8 mouse cellular contexts compared by ENCODE assay signal in the genomic region with DNA sequence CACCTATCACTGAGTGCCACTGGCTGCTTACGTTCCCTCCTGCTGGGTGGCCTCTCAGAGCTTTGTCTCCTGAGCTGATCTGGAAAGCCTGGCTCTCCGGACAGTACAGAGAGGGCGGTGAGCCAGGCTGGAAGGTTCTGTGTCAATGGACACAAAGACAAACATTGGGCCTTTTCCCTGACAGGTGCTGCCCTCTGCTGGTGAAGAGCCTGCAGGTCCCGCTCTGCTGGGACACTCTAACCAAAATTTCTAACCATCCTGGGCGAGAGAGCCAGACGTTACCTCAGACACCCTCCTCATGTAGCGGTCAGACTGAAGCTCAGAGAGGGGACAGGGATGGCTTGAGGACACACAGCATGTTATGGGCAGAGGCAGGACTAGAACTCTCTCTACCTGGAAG.
DNase-seq lines count a peak whose midpoint lies in the region; ATAC-seq and TF ChIP-seq lines count a peak whose summit lies in the region.

No protein-coding gene starts in this region.

- intact Hi-C loops in heart, adult 2 months (cut with DNase I) = loop anchor here (2.0 to 10.0 kb wide), 2 partner anchors 295 to 673 kb away; no protein-coding TSS in a partner anchor
- intact Hi-C loops in left cerebral cortex, postnatal 25 days (cut with DNase I) = loop anchor here (2.0 to 5.0 kb wide), 2 partner anchors 295 to 671 kb away; no protein-coding TSS in a partner anchor

- no peak for TF ChIP-seq POLR2A in heart, adult 2 months (IDR thresholded peaks at IDR 0.05; ENCODE audit: insufficient read depth, low read depth, low read length)

- H3K36me3 ChIP-seq in heart, adult 2 months (ENCODE audit: control insufficient read depth, insufficient read depth, low read length) = no peaks in the 10 kb centered on the region
- peaks cover 80% of the 10 kb centered on the region for H3K36me3 ChIP-seq in heart, embryonic 12.5 days
- H3K36me3 ChIP-seq in embryonic facial prominence, embryonic 14.5 days (ENCODE audit: control insufficient read depth, insufficient read depth, low read length) = peaks cover 40% of the 10 kb centered on the region; the same call in 1 of the 2 replicates
- H3K36me3 ChIP-seq in hindbrain, embryonic 11.5 days (ENCODE audit: control insufficient read depth, insufficient read depth, low read length) = peaks cover 5% of the 10 kb centered on the region; the same call in 1 of the 2 replicates
- peaks cover 80% of the 10 kb centered on the region for H3K36me3 ChIP-seq in midbrain, embryonic 13.5 days

- no peak overlapping the region for H3K9ac ChIP-seq in heart, adult 2 months (ENCODE audit: low read depth, low read length)
- H3K9ac ChIP-seq in heart, embryonic 12.5 days = no peak overlapping the region
- H3K9ac ChIP-seq in embryonic facial prominence, embryonic 14.5 days (ENCODE audit: low read depth, low read length) = no peak overlapping the region
- no peak overlapping the region for H3K9ac ChIP-seq in hindbrain, embryonic 11.5 days (ENCODE audit: low read depth, low read length)
- no peak overlapping the region for H3K9ac ChIP-seq in midbrain, embryonic 13.5 days (replicated peaks)

- peak; percentile 62 to 73 for DNase-seq in heart, adult 2 months
- peak; percentile 27 to 43 for DNase-seq in adrenal gland, postnatal 4 days (ENCODE audit: low spot score in 2 of 2)
- peak; percentile 67 for DNase-seq in embryonic facial prominence, embryonic 14.5 days (ENCODE audit: low spot score)
- DNase-seq in hindbrain, embryonic 11.5 days (ENCODE audit: low spot score) = peak; percentile 81
- peak; percentile 47 for DNase-seq in left cerebral cortex, postnatal 25 days (ENCODE audit: low spot score in 2 of 2)
- peak; percentile 34 to 78 for DNase-seq in spleen, postnatal 4 days (ENCODE audit: low spot score in 2 of 2)

- 43% methylated on average over 7 of the region's 7 CpGs for WGBS in heart, adult 2 months
- WGBS in heart, embryonic 12.5 days = 37% methylated on average over 7 of the region's 7 CpGs
- 26% methylated on average over 7 of the region's 7 CpGs for WGBS in embryonic facial prominence, embryonic 14.5 days
- 32% methylated on average over 7 of the region's 7 CpGs for WGBS in hindbrain, embryonic 11.5 days
- 25% methylated on average over 7 of the region's 7 CpGs for WGBS in midbrain, embryonic 13.5 days

- no peak for TF ChIP-seq EP300 in heart, adult 2 months (IDR thresholded peaks at IDR 0.05; ENCODE audit: insufficient read depth, low read depth, low read length)

- H3K9me3 ChIP-seq in heart, embryonic 12.5 days (replicated peaks) = no peaks in the 10 kb centered on the region
- no peaks in the 10 kb centered on the region for H3K9me3 ChIP-seq in embryonic facial prominence, embryonic 14.5 days (ENCODE audit: control insufficient read depth, low read length)
- H3K9me3 ChIP-seq in hindbrain, embryonic 11.5 days (ENCODE audit: control insufficient read depth, low read length) = no peaks in the 10 kb centered on the region
- no peaks in the 10 kb centered on the region for H3K9me3 ChIP-seq in midbrain, embryonic 13.5 days

- H3K79me2 ChIP-seq in heart, adult 2 months (replicated peaks; ENCODE audit: control insufficient read depth, insufficient read depth, low read length) = no peaks in the 10 kb centered on the region

- no peaks in the 10 kb centered on the region for H3K4me1 ChIP-seq in heart, adult 2 months (ENCODE audit: control insufficient read depth, insufficient read depth, low read length)
- H3K4me1 ChIP-seq in heart, embryonic 12.5 days (replicated peaks) = peaks cover 3% of the 10 kb centered on the region
- H3K4me1 ChIP-seq in embryonic facial prominence, embryonic 14.5 days (ENCODE audit: control insufficient read depth, insufficient read depth, low read length) = no peaks in the 10 kb centered on the region
- no peaks in the 10 kb centered on the region; the same call in 1 of the 2 replicates for H3K4me1 ChIP-seq in hindbrain, embryonic 11.5 days (replicated peaks; ENCODE audit: control insufficient read depth, insufficient read depth, low read length)
- peaks cover 4% of the 10 kb centered on the region; the same call in 1 of the 2 replicates for H3K4me1 ChIP-seq in midbrain, embryonic 13.5 days (replicated peaks)

- no peak for ATAC-seq in heart, embryonic 12.5 days (ENCODE audit: insufficient number of reproducible peaks, low FRiP score)
- ATAC-seq in embryonic facial prominence, embryonic 14.5 days (ENCODE audit: low read depth) = no peak
- peak; percentile 43; the same call in 1 of the 2 replicates for ATAC-seq in hindbrain, embryonic 11.5 days (ENCODE audit: low FRiP score)
- peak; percentile 64 for ATAC-seq in midbrain, embryonic 13.5 days

- H3K27ac ChIP-seq in heart, adult 2 months = no peak overlapping the region
- H3K27ac ChIP-seq in heart, embryonic 12.5 days (ENCODE audit: poor library complexity, severe bottlenecking) = no peak overlapping the region
- H3K27ac ChIP-seq in embryonic facial prominence, embryonic 14.5 days (replicated peaks; ENCODE audit: low read depth, low read length) = no peak overlapping the region
- H3K27ac ChIP-seq in hindbrain, embryonic 11.5 days (ENCODE audit: low read depth, low read length) = no peak overlapping the region
- H3K27ac ChIP-seq in midbrain, embryonic 13.5 days = no peak overlapping the region; the same call in 1 of the 2 replicates

- H3K27me3 ChIP-seq in heart, adult 2 months (ENCODE audit: control insufficient read depth, insufficient read depth, low read length) = no peaks in the 10 kb centered on the region
- H3K27me3 ChIP-seq in heart, embryonic 12.5 days (replicated peaks) = no peaks in the 10 kb centered on the region
- no peaks in the 10 kb centered on the region for H3K27me3 ChIP-seq in embryonic facial prominence, embryonic 14.5 days (replicated peaks; ENCODE audit: control insufficient read depth, insufficient read depth, low read length)
- no peaks in the 10 kb centered on the region for H3K27me3 ChIP-seq in hindbrain, embryonic 11.5 days (ENCODE audit: control insufficient read depth, insufficient read depth, low read length)
- no peaks in the 10 kb centered on the region for H3K27me3 ChIP-seq in midbrain, embryonic 13.5 days

- H3K4me3 ChIP-seq in heart, adult 2 months = no peak overlapping the region
- no peak overlapping the region for H3K4me3 ChIP-seq in heart, embryonic 12.5 days
- H3K4me3 ChIP-seq in embryonic facial prominence, embryonic 14.5 days (ENCODE audit: low read depth, low read length) = no peak overlapping the region
- H3K4me3 ChIP-seq in hindbrain, embryonic 11.5 days (ENCODE audit: low read depth, low read length) = no peak overlapping the region
- H3K4me3 ChIP-seq in midbrain, embryonic 13.5 days (replicated peaks) = no peak overlapping the region

- peak; percentile 91 for TF ChIP-seq CTCF in heart, adult 2 months (IDR thresholded peaks at IDR 0.05)

- no peak overlapping the region for H3K4me2 ChIP-seq in heart, embryonic 12.5 days
- no peak overlapping the region for H3K4me2 ChIP-seq in embryonic facial prominence, embryonic 14.5 days (ENCODE audit: low read depth, low read length)
- H3K4me2 ChIP-seq in hindbrain, embryonic 11.5 days (replicated peaks; ENCODE audit: low read depth, low read length) = no peak overlapping the region
- H3K4me2 ChIP-seq in midbrain, embryonic 13.5 days (replicated peaks) = no peak overlapping the region

Comparison
In these comparisons a context has a peak if more than half of its experiments do, and no peak if none do; other contexts are left out.
1. ATAC-seq: peak in hindbrain, embryonic 11.5 days (single experiment) and midbrain, embryonic 13.5 days (single experiment); none in heart, embryonic 12.5 days (single experiment) and embryonic facial prominence, embryonic 14.5 days (single experiment).
2. Peak in every context shown above with its lines, with median percentiles within 50 percentile points of each other: DNase-seq.